Mouse (Mus musculus): ENCODE measurements around the gene Asb16. TPM values are rescaled to one million over a fixed set of nuclear protein-coding genes. Genes with fewer than 3 reads are reported as not detected.

Gene Asb16
- total and polyA plus RNA-seq, 2 experiments from 2014 or later, result 1.4 TPM; not detected in 1

DNA sequence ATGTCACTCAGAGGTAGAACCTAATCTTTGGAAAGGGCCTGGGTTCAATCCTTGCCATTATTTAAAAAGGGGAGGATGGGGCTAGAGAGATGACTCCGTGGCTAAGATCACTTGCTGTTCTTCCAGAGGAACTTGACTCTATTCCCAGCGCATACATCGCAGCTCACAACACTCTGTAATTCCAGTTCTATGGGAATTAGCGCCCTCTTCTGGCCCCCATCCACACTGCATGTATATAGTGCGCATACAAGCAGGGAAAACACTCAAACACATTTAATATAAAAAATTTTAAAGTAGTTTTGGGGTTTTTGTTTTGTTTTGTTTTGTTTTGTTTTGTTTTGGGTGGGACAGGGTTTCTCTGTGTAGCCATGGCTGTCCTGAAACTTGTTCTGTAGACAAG, 26.7 kb upstream of the Asb16 start:
- Histone ChIP-seq H3K4me1 (ENCODE audit: insufficient read depth) (peaks cover 6% of the 10 kb centered on the region; the same call in 1 of the 2 replicates), H3K4me2 (ENCODE audit: low read depth) (no peak overlapping the region), H3K27ac (ENCODE audit: low read depth, low read length) (no peak overlapping the region), H3K36me3 (ENCODE audit: insufficient read depth) (no peaks in the 10 kb centered on the region), H3K9ac (no peak overlapping the region), H3K27me3 (ENCODE audit: insufficient read depth, low read length) (no peaks in the 10 kb centered on the region), H3K4me3 (ENCODE audit: low read depth, low read length) (no peak overlapping the region), H3K9me3 (ENCODE audit: low read length) (no peaks in the 10 kb centered on the region)
- ATAC-seq, result no peak
- DNase-seq, result no peak
- no peak for TF ChIP-seq CTCF (IDR thresholded peaks at IDR 0.05; ENCODE audit: low read depth)
- 63% methylated on average over 5 of the region's 5 CpGs for WGBS

DNA sequence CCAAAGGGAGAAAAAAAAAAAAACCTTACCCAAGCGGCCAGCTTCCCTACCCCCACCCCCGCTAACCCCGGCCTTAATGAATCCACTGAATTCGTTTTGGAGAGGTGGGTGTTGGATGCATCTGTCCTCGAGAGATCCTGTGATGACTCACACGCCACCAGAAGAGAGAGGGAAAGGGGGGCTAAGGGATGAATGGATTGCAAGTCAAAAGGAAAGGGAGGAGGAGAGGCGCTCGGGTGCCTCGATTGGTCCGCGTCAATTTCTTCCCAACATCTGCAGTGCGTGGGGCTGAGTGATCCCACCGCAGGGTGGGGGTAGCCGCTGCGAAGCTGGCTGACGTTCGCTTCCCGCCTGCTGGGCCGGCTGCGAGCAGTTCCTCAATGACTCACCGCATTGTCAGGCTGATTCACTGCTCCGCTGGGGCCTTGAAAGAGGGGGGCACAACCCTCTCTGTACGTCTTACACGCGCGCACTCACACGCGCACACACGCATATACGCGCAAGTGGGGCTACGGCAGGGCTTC, 23.6 kb upstream of the Asb16 start:
- H3K4me3 ChIP-seq (ENCODE audit: low read depth, low read length), result peak overlapping the region; percentile 40
- H3K27me3 ChIP-seq (ENCODE audit: insufficient read depth, low read length), result no peaks in the 10 kb centered on the region
- 2% methylated on average over 32 of the region's 32 CpGs for WGBS
- H3K27ac ChIP-seq (ENCODE audit: low read depth, low read length), result peak overlapping the region; percentile 45; the same call in 1 of the 2 replicates
- no peaks in the 10 kb centered on the region for H3K36me3 ChIP-seq (ENCODE audit: insufficient read depth)
- H3K4me2 ChIP-seq (ENCODE audit: low read depth), result peak overlapping the region; percentile 78
- peak; percentile 94 for ATAC-seq
- peaks cover 6% of the 10 kb centered on the region; the same call in 1 of the 2 replicates for H3K4me1 ChIP-seq (ENCODE audit: insufficient read depth)
- no peaks in the 10 kb centered on the region for H3K9me3 ChIP-seq (ENCODE audit: low read length)
- TF ChIP-seq CTCF (IDR thresholded peaks at IDR 0.05; ENCODE audit: low read depth), result no peak; the same call in 1 of the 2 replicates
- peak; percentile 87 for DNase-seq
- H3K9ac ChIP-seq, result peak overlapping the region; percentile 57

DNA sequence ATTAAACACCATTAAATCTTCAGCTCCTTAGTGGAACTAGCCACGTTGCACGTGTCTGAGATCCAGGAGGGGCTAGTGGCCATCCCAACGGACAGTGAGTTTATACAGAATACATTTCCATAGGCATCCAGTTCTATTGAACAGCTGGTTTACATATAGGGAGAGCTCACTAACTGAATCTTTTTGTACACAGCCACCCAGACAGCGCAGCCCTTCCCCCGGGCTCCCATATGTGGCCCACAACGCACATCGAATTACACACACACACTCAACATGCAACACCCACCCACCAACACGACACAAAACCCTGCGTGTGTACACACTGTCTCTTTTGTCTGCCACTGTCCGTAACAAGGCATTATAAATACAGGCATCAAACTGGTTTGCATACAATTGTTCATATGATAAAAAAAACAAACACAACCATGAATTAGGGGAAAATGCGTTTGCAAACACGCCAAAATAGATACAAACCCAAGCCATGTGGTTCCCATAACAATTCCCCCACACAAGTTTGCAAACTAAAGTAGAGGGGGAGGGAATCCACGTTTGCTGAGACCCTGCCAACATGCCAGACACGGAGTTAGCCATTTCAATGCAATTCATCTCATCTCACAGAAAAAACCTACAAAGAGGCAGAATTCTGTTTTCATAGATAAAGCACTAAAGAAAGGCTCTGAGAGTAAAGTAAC, 22.8 kb upstream of the Asb16 start:
- Histone ChIP-seq H3K4me2 (ENCODE audit: low read depth) (peak overlapping the region; percentile 78), H3K9me3 (ENCODE audit: low read length) (no peaks in the 10 kb centered on the region), H3K27me3 (ENCODE audit: insufficient read depth, low read length) (no peaks in the 10 kb centered on the region), H3K36me3 (ENCODE audit: insufficient read depth) (no peaks in the 10 kb centered on the region), H3K4me3 (ENCODE audit: low read depth, low read length) (peak overlapping the region; percentile 40), H3K9ac (peak overlapping the region; percentile 57), H3K4me1 (ENCODE audit: insufficient read depth) (peaks cover 6% of the 10 kb centered on the region; the same call in 1 of the 2 replicates), H3K27ac (ENCODE audit: low read depth, low read length) (no peak overlapping the region)
- TF ChIP-seq CTCF (IDR thresholded peaks at IDR 0.05; ENCODE audit: low read depth), result no peak
- ATAC-seq, result 0 out of 2 replicates have a peak, but pooled peaks have one; percentile 8
- WGBS, result 35% methylated on average over 14 of the region's 14 CpGs
- DNase-seq, result no peak

DNA sequence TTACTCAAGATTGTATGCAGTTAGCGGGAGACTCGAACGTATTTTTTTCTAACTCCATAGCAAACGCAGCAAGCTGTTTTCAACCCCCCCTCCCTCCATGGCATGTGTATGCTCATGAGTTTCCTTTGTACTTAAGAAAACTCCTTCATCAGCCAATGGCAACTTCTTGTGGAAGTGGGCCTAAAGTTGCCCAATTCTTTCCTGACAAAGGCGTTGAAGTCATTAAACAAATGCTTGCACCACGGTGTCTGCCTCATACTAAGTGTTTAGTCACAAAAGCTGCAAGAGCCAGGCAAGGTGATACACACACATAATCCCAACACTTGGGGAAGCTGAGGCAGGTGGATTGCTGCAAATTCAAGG, 22.3 kb upstream of the Asb16 start:
- DNase-seq, result no peak
- no peak overlapping the region for H3K4me3 ChIP-seq (ENCODE audit: low read depth, low read length)
- peaks cover 6% of the 10 kb centered on the region; the same call in 1 of the 2 replicates for H3K4me1 ChIP-seq (ENCODE audit: insufficient read depth)
- H3K9ac ChIP-seq, result no peak overlapping the region
- no peaks in the 10 kb centered on the region for H3K9me3 ChIP-seq (ENCODE audit: low read length)
- no peaks in the 10 kb centered on the region for H3K27me3 ChIP-seq (ENCODE audit: insufficient read depth, low read length)
- H3K27ac ChIP-seq (ENCODE audit: low read depth, low read length), result no peak overlapping the region
- H3K36me3 ChIP-seq (ENCODE audit: insufficient read depth), result no peaks in the 10 kb centered on the region
- 67% methylated on average over 6 of the region's 6 CpGs for WGBS
- H3K4me2 ChIP-seq (ENCODE audit: low read depth), result no peak overlapping the region
- TF ChIP-seq CTCF (IDR thresholded peaks at IDR 0.05; ENCODE audit: low read depth), result no peak
- ATAC-seq, result no peak

DNA sequence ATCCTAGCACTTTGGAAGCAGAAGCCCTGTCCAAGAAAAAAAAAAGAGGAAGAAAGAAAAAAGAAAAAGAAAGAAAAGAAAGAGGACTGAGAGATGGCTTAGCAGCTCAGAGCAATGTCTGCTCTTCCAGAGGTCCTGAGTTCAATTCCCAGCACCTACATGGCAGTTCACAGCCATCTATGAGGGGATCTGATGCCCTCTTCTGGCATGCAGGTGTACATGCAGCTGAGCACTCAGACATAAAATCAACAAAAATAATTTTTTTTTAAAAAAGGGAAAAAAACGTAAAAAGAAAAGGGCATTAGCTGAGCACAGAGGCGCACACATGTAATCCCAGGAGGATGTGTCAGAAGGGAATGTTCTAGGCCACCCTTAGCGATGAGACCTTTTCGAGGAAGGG, 21.7 kb upstream of the Asb16 start:
- Histone ChIP-seq H3K27me3 (ENCODE audit: insufficient read depth, low read length) (no peaks in the 10 kb centered on the region), H3K4me3 (ENCODE audit: low read depth, low read length) (no peak overlapping the region), H3K9ac (no peak overlapping the region), H3K36me3 (ENCODE audit: insufficient read depth) (no peaks in the 10 kb centered on the region), H3K4me1 (ENCODE audit: insufficient read depth) (peaks cover 6% of the 10 kb centered on the region; the same call in 1 of the 2 replicates), H3K27ac (ENCODE audit: low read depth, low read length) (no peak overlapping the region), H3K4me2 (ENCODE audit: low read depth) (no peak overlapping the region), H3K9me3 (ENCODE audit: low read length) (no peaks in the 10 kb centered on the region)
- DNase-seq (no peak), ATAC-seq (no peak)
- TF ChIP-seq CTCF (IDR thresholded peaks at IDR 0.05; ENCODE audit: low read depth), result 0 out of 2 replicates have a peak, but pooled peaks have one; percentile 31
- 91% methylated on average over 4 of the region's 4 CpGs for WGBS

DNA sequence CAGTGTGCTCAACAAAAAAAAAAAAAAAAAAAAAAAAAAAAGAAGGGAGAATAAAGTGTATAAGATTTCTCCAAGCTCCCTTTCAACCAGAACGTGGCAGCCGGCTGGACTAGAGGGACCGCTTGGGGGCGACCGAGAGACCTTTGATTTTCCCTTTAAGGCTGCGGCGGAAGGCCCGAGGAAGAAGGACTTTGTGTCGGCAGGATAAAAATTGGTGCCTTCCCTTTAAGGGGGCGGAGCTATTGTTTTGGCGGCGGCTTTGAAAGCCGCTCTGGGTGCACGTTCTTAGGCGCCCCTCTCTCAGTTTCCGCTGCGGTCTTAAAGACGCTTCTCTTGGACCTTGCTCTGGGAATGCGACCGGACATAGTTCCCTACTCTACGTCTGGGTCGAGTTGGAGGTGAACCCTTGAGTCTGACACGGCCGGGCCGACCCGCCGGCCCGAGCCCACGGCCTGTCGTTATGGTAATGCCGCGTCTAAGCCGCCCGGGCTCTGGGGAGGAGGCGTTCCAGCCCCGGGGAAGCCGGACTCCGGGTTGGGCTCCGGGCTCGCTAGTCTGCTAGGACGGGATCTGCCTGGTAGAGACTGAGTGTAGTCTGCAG, 19.8 kb upstream of the Asb16 start, which contains the start of gene BC030867:
TSS of gene BC030867 (plus strand) at position 253 of the 601 bp plus-strand sequence.
- H3K4me3 ChIP-seq (ENCODE audit: low read depth, low read length), result peak within 1 kb of the TSS; percentile 44
- TF ChIP-seq CTCF (IDR thresholded peaks at IDR 0.05; ENCODE audit: low read depth), result peak; percentile 80
- H3K36me3 ChIP-seq (ENCODE audit: insufficient read depth), result no peaks in the 10 kb centered on the region
- DNase-seq (peak; percentile 98), ATAC-seq (peak; percentile 36; the same call in 1 of the 2 replicates)
- no peak within 1 kb of the TSS for H3K9ac ChIP-seq
- WGBS, result 2% methylated on average over 41 of the region's 41 CpGs
- no peaks in the 10 kb centered on the region for H3K9me3 ChIP-seq (ENCODE audit: low read length)
- H3K27me3 ChIP-seq (ENCODE audit: insufficient read depth, low read length), result no peaks in the 10 kb centered on the region
- H3K4me1 ChIP-seq (ENCODE audit: insufficient read depth), result peaks cover 6% of the 10 kb centered on the region; the same call in 1 of the 2 replicates
- H3K4me2 ChIP-seq (ENCODE audit: low read depth), result peak within 1 kb of the TSS; percentile 92
- H3K27ac ChIP-seq (ENCODE audit: low read depth, low read length), result peak within 1 kb of the TSS; percentile 21; the same call in 1 of the 2 replicates
